Mouse (Mus musculus): ENCODE data around the gene Atp5j2. TPM values are rescaled to one million over a fixed set of nuclear protein-coding genes. Genes with fewer than 3 reads are reported as not detected.

Atp5j2 gene
- polyA plus RNA-seq, 1 experiment from 2014 or later = 540 TPM

- no peaks in the 10 kb centered on the region for H3K27me3 ChIP-seq (ENCODE audit: control insufficient read depth, insufficient read depth, low read length)
- ATAC-seq (ENCODE audit: low FRiP score) = no peak
- no peak overlapping the region for H3K4me2 ChIP-seq
- no peak overlapping the region for H3K9ac ChIP-seq (ENCODE audit: low read length)
- peaks cover 12% of the 10 kb centered on the region; the same call in 1 of the 2 replicates for H3K36me3 ChIP-seq (ENCODE audit: control insufficient read depth, insufficient read depth, low read length)
- WGBS = 95% methylated on average over 6 of the region's 6 CpGs
- DNase-seq (ENCODE audit: low spot score, missing footprints) = no peak
- H3K4me3 ChIP-seq (ENCODE audit: low read depth, low read length) = no peak overlapping the region
- H3K27ac ChIP-seq (ENCODE audit: low read depth, low read length) = no peak overlapping the region
- H3K9me3 ChIP-seq (ENCODE audit: control insufficient read depth, low read length) = no peaks in the 10 kb centered on the region
- H3K4me1 ChIP-seq (ENCODE audit: control insufficient read depth, insufficient read depth, low read length) = peaks cover 7% of the 10 kb centered on the region
Measured at GRCm38 (mm10) chr5:145189416-145189815, 2.4 kb downstream of the Atp5j2 start.

GRCm38 (mm10) chr5:145185244-145185643 is 6.6 kb downstream of the Atp5j2 start:
- ATAC-seq (ENCODE audit: low FRiP score) (no peak), DNase-seq (ENCODE audit: low spot score, missing footprints) (no peak)
- peaks cover 37% of the 10 kb centered on the region for H3K36me3 ChIP-seq (ENCODE audit: control insufficient read depth, insufficient read depth, low read length)
- WGBS = 92% methylated on average over 2 of the region's 2 CpGs
- H3K4me2 ChIP-seq = no peak overlapping the region
- peaks cover 2% of the 10 kb centered on the region for H3K4me1 ChIP-seq (ENCODE audit: control insufficient read depth, insufficient read depth, low read length)
- H3K27ac ChIP-seq (ENCODE audit: low read depth, low read length) = no peak overlapping the region
- H3K9me3 ChIP-seq (ENCODE audit: control insufficient read depth, low read length) = no peaks in the 10 kb centered on the region
- H3K9ac ChIP-seq (ENCODE audit: low read length) = no peak overlapping the region
- H3K4me3 ChIP-seq (ENCODE audit: low read depth, low read length) = no peak overlapping the region
- no peaks in the 10 kb centered on the region for H3K27me3 ChIP-seq (ENCODE audit: control insufficient read depth, insufficient read depth, low read length)

- Histone ChIP-seq H3K27ac (ENCODE audit: low read depth, low read length) (no peak overlapping the region), H3K27me3 (ENCODE audit: control insufficient read depth, insufficient read depth, low read length) (no peaks in the 10 kb centered on the region), H3K4me3 (ENCODE audit: low read depth, low read length) (no peak overlapping the region), H3K9me3 (ENCODE audit: control insufficient read depth, low read length) (no peaks in the 10 kb centered on the region), H3K4me2 (no peak overlapping the region), H3K36me3 (ENCODE audit: control insufficient read depth, insufficient read depth, low read length) (peaks cover 56% of the 10 kb centered on the region), H3K9ac (ENCODE audit: low read length) (no peak overlapping the region), H3K4me1 (ENCODE audit: control insufficient read depth, insufficient read depth, low read length) (no peaks in the 10 kb centered on the region)
- ATAC-seq (ENCODE audit: low FRiP score) (no peak), DNase-seq (ENCODE audit: low spot score, missing footprints) (no peak)
- 89% methylated on average over 18 of the region's 18 CpGs for WGBS
Measured at GRCm38 (mm10) chr5:145178461-145178980, 13.3 kb downstream of the Atp5j2 start.

DNA sequence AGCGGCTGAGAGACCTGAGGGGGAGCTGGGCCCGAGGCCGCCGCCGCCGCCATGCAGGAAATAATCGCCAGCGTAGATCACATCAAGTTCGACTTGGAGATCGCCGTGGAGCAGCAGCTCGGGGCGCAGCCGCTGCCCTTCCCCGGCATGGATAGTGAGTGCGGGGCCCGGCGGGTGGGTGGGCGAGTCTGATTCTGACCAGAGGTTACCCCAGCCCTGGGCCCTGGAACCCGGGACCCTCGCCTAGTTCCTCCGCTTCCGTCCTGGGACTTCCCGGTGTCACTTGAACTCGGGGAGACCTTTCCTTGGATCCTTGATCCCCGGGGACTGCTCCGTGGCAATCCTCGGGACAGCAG is 24.6 kb downstream of the Atp5j2 start:
- peak; percentile 80 for ATAC-seq (ENCODE audit: low FRiP score)
- Histone ChIP-seq H3K36me3 (ENCODE audit: control insufficient read depth, insufficient read depth, low read length) (peaks cover 15% of the 10 kb centered on the region; the same call in 1 of the 2 replicates), H3K27ac (ENCODE audit: low read depth, low read length) (no peak overlapping the region), H3K4me1 (ENCODE audit: control insufficient read depth, insufficient read depth, low read length) (peaks cover 14% of the 10 kb centered on the region), H3K4me2 (peak overlapping the region; percentile 88), H3K27me3 (ENCODE audit: control insufficient read depth, insufficient read depth, low read length) (no peaks in the 10 kb centered on the region), H3K4me3 (ENCODE audit: low read depth, low read length) (peak overlapping the region; percentile 89), H3K9me3 (ENCODE audit: control insufficient read depth, low read length) (no peaks in the 10 kb centered on the region), H3K9ac (ENCODE audit: low read length) (peak overlapping the region; percentile 90)
- no peak for DNase-seq (ENCODE audit: low spot score, missing footprints)
- WGBS = under 1% methylated on average over 28 of the region's 28 CpGs

- Histone ChIP-seq H3K9ac (ENCODE audit: low read length) (peak within 1 kb of the TSS; percentile 90), H3K4me1 (ENCODE audit: control insufficient read depth, insufficient read depth, low read length) (peaks cover 14% of the 10 kb centered on the region), H3K4me2 (peak within 1 kb of the TSS; percentile 88), H3K27me3 (ENCODE audit: control insufficient read depth, insufficient read depth, low read length) (no peaks in the 10 kb centered on the region), H3K4me3 (ENCODE audit: low read depth, low read length) (peak within 1 kb of the TSS; percentile 89), H3K27ac (ENCODE audit: low read depth, low read length) (peak within 1 kb of the TSS; percentile 70), H3K36me3 (ENCODE audit: control insufficient read depth, insufficient read depth, low read length) (peaks cover 12% of the 10 kb centered on the region; the same call in 1 of the 2 replicates), H3K9me3 (ENCODE audit: control insufficient read depth, low read length) (no peaks in the 10 kb centered on the region)
- DNase-seq (ENCODE audit: low spot score, missing footprints) = peak; percentile 100
- ATAC-seq (ENCODE audit: low FRiP score) = peak; percentile 94
- under 1% methylated on average over 51 of the region's 51 CpGs for WGBS
Measured at GRCm38 (mm10) chr5:145166536-145167305, 25.1 kb downstream of the Atp5j2 start, which contains the start of the genes Ptcd1 and Cpsf4. TSS of gene Ptcd1 (minus strand) at chr5:145167108. TSS of gene Cpsf4 (plus strand) at chr5:145167213.

DNA sequence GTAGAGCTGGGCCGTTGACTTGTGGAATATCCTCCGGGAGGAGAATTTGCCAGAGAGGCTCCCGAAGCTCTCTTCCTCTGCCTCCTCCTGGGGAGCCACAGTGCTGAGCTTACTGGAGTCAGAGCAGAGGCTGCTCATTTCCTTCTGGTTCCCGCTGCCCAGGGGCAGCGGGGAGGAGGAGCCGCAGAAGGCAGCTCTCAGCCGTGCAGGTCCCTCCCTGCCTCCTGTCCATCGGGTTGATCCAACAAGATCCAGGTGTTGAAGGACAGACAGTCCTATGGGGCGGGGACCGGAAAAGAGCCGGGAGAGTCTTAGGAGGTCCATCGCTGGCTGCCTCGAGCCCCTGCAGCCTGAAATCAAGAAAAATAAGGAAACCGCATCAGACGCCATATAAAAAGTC is 26.7 kb downstream of the Atp5j2 start:
- DNase-seq (ENCODE audit: low spot score, missing footprints) (no peak), ATAC-seq (ENCODE audit: low FRiP score) (no peak)
- 86% methylated on average over 15 of the region's 15 CpGs for WGBS
- no peaks in the 10 kb centered on the region for H3K27me3 ChIP-seq (ENCODE audit: control insufficient read depth, insufficient read depth, low read length)
- no peak overlapping the region for H3K4me2 ChIP-seq
- peaks cover 13% of the 10 kb centered on the region; the same call in 1 of the 2 replicates for H3K36me3 ChIP-seq (ENCODE audit: control insufficient read depth, insufficient read depth, low read length)
- no peak overlapping the region for H3K4me3 ChIP-seq (ENCODE audit: low read depth, low read length)
- no peak overlapping the region for H3K27ac ChIP-seq (ENCODE audit: low read depth, low read length)
- H3K4me1 ChIP-seq (ENCODE audit: control insufficient read depth, insufficient read depth, low read length) = peaks cover 14% of the 10 kb centered on the region
- H3K9me3 ChIP-seq (ENCODE audit: control insufficient read depth, low read length) = no peaks in the 10 kb centered on the region
- no peak overlapping the region for H3K9ac ChIP-seq (ENCODE audit: low read length)

GRCm38 (mm10) chr5:145164710-145165109 is 27.2 kb downstream of the Atp5j2 start:
- Histone ChIP-seq H3K27me3 (ENCODE audit: control insufficient read depth, insufficient read depth, low read length) (no peaks in the 10 kb centered on the region), H3K4me1 (ENCODE audit: control insufficient read depth, insufficient read depth, low read length) (peaks cover 14% of the 10 kb centered on the region), H3K36me3 (ENCODE audit: control insufficient read depth, insufficient read depth, low read length) (peaks cover 13% of the 10 kb centered on the region; the same call in 1 of the 2 replicates), H3K4me3 (ENCODE audit: low read depth, low read length) (no peak overlapping the region), H3K27ac (ENCODE audit: low read depth, low read length) (no peak overlapping the region), H3K4me2 (no peak overlapping the region), H3K9me3 (ENCODE audit: control insufficient read depth, low read length) (no peaks in the 10 kb centered on the region), H3K9ac (ENCODE audit: low read length) (no peak overlapping the region)
- ATAC-seq (ENCODE audit: low FRiP score) (no peak), DNase-seq (ENCODE audit: low spot score, missing footprints) (no peak)
- WGBS = 73% methylated on average over 3 of the region's 3 CpGs

- DNase-seq (ENCODE audit: low spot score, missing footprints) = no peak
- 95% methylated on average over 14 of the region's 14 CpGs for WGBS
- Histone ChIP-seq H3K27me3 (ENCODE audit: control insufficient read depth, insufficient read depth, low read length) (no peaks in the 10 kb centered on the region), H3K36me3 (ENCODE audit: control insufficient read depth, insufficient read depth, low read length) (peaks cover 19% of the 10 kb centered on the region), H3K9me3 (ENCODE audit: control insufficient read depth, low read length) (no peaks in the 10 kb centered on the region), H3K4me1 (ENCODE audit: control insufficient read depth, insufficient read depth, low read length) (peaks cover 7% of the 10 kb centered on the region), H3K4me3 (ENCODE audit: low read depth, low read length) (no peak overlapping the region), H3K4me2 (no peak overlapping the region), H3K9ac (ENCODE audit: low read length) (no peak overlapping the region), H3K27ac (ENCODE audit: low read depth, low read length) (no peak overlapping the region)
- ATAC-seq (ENCODE audit: low FRiP score) = no peak
Measured at GRCm38 (mm10) chr5:145161361-145161760, 30.5 kb downstream of the Atp5j2 start.

DNA sequence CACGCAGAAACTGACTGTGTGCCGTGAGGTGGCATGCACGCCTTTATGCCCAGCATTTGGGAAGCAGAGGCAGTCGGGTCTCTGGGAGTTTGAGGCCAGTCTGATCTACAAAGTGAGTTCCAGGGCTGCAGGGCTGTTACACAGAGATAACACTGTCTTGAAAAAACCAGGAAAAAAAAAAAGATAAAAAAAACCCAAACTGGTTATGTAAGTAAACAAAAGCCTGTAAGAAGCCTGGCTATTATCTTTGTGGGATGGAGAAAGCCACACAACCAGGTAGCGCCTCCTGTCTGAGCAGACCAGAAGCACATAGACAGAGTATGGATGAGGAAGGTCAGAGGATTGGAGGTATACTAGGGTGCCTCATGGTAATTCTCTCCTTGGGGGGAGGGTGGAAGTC is 39.2 kb downstream of the Atp5j2 start:
- no peaks in the 10 kb centered on the region for H3K4me1 ChIP-seq (ENCODE audit: control insufficient read depth, insufficient read depth, low read length)
- DNase-seq (ENCODE audit: low spot score, missing footprints) = no peak
- H3K9me3 ChIP-seq (ENCODE audit: control insufficient read depth, low read length) = no peaks in the 10 kb centered on the region
- H3K27ac ChIP-seq (ENCODE audit: low read depth, low read length) = no peak overlapping the region
- no peaks in the 10 kb centered on the region for H3K27me3 ChIP-seq (ENCODE audit: control insufficient read depth, insufficient read depth, low read length)
- whole genome bisulfite sequencing = 93% methylated on average over 5 of the region's 5 CpGs
- no peak overlapping the region for H3K4me3 ChIP-seq (ENCODE audit: low read depth, low read length)
- H3K4me2 ChIP-seq = no peak overlapping the region
- H3K36me3 ChIP-seq (ENCODE audit: control insufficient read depth, insufficient read depth, low read length) = peaks cover 13% of the 10 kb centered on the region
- no peak overlapping the region for H3K9ac ChIP-seq (ENCODE audit: low read length)
- ATAC-seq (ENCODE audit: low FRiP score) = no peak

All from midbrain, embryonic 11.5 days (tissue).